Mouse (Mus musculus) cerebellum, adult 18-20 months (tissue): ENCODE measurements around the gene Gm49337.
A peak's percentile ranks its signal among the peaks of the same experiment; 100 is the strongest.

Experiments used
- DNase-seq, 2 experiments: peaks; one replicate each; pipeline ENCODE4 v3.0.0; 2021

Gene Gm49337

GRCm38 (mm10) chr4:116342119-116342518 lies 168.9 kb downstream of the Gm49337 start:
- peak; percentile 68 to 76 for DNase-seq
